Mouse (Mus musculus) lung, postnatal 25 days (tissue): ENCODE results near the gene Esrp2.
A peak's percentile ranks its signal among the peaks of the same experiment; 100 is the strongest.

Experiments
- DNase-seq: peaks from one replicate; pipeline ENCODE4 v3.0.0; 2022; ENCODE audit warnings: low spot score

Esrp2 gene

DNA sequence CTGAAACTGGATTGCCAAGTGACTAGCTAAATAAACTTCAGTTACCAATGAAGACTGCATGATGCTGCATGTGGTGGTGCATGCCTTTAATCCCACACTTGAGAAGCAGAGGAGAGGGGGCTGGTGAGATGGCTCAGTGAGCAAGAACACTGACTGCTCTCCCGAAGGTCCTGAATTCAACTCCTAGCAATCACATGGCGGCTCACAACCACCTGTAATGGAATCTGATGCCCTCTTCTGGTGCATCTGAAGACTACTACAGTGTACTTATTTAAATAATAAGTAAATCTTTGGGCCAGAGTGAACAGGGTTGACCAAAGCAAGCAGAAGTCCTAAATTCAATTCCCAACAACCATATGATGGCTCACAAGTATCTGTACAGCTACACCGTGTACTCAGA lies 13.3 kb downstream of the Esrp2 start:
- DNase-seq = no peak

DNA sequence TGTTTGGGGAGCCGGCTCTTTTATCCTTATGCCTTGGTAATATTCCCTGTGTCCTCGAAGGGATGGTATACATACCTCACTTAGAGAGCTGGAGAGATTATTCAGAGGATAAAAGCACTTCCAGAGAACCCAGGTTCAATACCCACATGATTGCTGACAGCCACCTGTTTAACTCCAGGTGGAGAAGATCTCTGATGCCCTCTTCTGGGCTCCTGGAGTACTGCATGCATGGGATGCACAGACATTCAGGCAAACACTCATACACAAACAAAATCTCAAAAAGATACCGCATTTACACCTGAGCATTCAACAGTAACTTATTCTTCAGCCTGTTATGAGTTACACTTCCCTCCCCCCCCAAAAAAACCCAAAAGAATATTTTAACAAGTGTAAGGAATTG lies 20.9 kb downstream of the Esrp2 start:
- DNase-seq = no peak

GRCm38 (mm10) chr8:106112514-106112913 lies 24.3 kb downstream of the Esrp2 start:
- no peak for DNase-seq

GRCm38 (mm10) chr8:106112041-106112440 lies 24.7 kb downstream of the Esrp2 start:
- DNase-seq = peak; percentile 33

DNA sequence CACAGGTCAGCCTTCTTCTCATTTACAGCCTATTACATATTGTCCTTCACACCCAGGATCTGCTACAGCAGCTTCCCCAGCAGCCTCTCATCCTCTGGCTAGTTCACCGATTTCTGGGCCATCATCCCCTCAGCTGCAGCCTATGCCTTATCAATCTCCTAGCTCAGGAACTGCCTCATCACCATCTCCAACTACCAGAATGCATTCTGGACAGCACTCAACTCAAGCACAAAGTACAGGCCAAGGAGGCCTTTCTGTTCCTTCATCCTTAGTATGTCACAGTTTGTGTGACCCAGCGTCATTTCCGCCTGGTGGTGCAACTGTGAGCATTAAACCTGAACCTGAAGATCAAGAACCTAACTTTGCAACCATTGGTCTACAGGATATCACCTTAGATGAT lies 28.0 kb downstream of the Esrp2 start:
- DNase-seq = no peak

DNA sequence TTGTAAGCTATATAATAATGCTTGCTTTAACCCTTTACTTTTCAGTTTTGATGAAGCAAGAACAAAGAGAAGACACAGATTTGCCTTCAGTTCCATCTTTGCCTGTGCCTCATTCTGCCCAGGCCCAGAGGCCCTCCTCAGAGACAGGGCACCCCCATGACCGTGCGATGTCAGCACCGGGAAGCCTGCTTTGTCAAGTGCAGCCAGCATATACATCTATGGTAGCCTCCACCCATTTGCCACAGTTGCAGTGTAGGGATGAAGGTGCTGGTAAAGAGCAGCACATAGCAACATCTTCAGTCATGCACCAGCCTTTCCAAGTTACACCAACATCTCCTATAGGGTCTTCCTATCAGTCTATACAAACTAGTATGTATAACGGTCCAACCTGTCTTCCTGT lies 28.7 kb downstream of the Esrp2 start:
- no peak for DNase-seq

DNA sequence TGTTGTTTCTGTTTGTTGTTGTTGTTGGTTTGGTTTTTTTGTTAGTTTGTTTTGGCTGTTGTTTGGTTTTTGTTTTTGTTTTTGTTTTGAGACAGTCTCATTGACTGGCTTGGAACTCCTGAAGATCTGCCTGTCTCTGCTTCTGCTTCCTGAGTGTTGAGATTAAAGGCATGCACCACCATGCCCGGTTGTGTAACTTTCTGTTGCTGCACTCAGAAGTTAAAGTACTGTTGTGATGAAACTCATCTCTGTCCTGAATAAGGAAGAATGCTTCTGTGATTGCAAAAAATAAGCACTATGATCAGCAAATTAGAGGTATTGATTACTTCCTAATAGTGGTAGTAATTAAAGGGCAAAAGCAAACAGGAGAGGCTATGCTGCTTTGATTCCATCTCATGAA lies 30.6 kb downstream of the Esrp2 start:
- no peak for DNase-seq

- DNase-seq = no peak
These were observed 32.9 kb downstream of the Esrp2 start for GRCm38 (mm10) chr8:106103888-106104287.

DNA sequence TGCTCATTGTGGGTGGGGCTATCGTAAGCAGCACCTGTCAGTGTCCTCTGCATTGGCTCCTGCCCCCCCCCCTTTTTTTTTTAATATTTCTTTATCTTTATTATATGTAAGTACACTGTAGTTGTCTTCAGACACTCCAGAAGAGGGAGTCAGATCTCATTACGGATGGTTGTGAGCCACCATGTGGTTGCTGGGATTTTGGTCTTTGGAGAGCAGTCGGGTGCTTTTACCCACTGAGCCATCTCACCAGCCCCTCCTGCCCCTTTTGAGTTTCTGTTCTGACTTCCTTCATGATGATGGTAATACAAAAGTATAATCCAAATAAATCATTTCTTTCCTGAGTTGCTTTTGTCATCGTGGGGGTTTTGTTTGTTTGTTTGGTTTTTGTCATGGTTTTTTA lies 34.5 kb downstream of the Esrp2 start:
- DNase-seq = no peak
